Mouse (Mus musculus): Measurements from ENCODE around the gene Krt32. TPM values are rescaled to one million over a fixed set of nuclear protein-coding genes. Genes with fewer than 3 reads are reported as not detected.

Krt32 gene
- total RNA-seq, 2 experiments from 2014 or later: not detected

GRCm38 (mm10) chr11:100055686-100056655, 32.1 kb downstream of the Krt32 start:
- ATAC-seq (replicated peaks; ENCODE audit: low FRiP score, poor library complexity, severe bottlenecking): no peak

DNA sequence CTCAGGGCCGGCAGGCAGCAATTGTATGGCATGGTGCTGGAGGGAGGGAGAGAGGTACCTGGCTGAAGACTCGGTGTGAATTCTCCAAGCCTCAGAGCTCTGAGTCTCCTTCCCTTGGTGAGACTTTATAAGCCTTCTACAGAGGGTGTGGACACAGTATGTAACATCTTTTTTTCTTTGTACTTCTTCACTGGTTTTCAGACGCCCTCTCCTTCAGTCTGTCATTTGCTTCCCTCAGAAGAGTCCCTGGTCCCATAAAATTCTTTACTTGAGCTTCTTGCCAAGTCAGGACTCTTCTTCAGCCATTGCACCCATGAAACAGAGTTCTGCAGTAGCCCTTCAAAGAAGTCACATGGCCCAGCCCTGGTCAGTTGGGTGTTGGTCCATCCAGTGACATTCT, 37.6 kb downstream of the Krt32 start, which contains the start of gene Krt31:
TSS of gene Krt31 (minus strand) at position 101 of the 400 bp plus-strand sequence.
- no peak for ATAC-seq (replicated peaks; ENCODE audit: low FRiP score, poor library complexity, severe bottlenecking)

GRCm38 (mm10) chr11:100047193-100047592, 40.8 kb downstream of the Krt32 start:
- ATAC-seq (replicated peaks; ENCODE audit: low FRiP score, poor library complexity, severe bottlenecking): no peak

DNA sequence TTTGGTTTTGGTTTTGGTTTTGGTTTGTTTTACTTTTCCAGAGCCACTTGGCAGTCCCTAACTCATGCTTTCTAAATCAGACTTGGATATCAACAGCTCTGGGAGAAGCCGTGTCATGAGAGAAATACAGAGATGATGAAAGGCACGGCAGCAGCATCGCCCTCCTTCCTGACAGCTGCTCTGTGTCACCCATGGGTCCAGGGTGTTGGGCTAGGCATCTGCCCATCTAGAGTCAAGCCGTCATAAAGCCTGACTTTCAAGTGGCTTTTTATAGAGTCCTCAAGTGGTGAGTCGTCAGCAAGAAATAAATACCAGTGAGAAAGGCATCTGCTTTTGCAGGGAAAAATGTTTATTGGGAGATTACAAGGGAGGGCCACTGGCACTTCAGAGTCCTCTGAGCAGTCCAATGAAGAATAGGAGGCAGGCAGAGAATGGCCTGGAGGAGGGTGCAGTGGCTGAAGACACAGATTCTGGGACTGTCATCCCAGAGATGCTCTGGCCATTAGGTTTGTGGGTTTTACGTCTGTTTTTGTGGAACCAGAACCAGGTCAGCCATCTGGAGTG, 41.6 kb downstream of the Krt32 start:
- ATAC-seq (replicated peaks; ENCODE audit: low FRiP score, poor library complexity, severe bottlenecking): no peak

DNA sequence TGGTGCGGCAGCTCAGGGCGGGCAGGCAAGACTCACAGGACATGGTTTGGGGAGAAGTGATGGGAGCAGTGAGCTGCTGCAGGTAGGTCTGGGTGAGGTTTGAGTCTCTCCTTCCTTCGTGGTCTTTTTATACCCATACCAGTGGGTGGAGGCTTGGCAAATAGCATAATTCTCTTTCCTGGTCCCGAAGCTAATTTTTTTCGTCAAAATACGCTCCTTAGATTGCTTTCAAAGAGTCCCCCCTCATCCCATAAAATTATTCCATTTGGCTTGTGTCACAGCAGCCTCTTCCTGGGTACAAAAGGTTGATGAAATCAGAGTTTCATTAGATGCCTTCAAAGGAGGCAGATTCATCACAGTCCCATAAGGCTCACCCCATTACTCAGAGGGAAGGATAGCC, 46.6 kb downstream of the Krt32 start, which contains the start of gene Krt34:
TSS of gene Krt34 (minus strand) at position 101 of the 400 bp plus-strand sequence.
- ATAC-seq (replicated peaks; ENCODE audit: low FRiP score, poor library complexity, severe bottlenecking): no peak

Other genes starting within 250 kb of the Krt32 start
- gene Krtap4-16, start 236.6 kb downstream of the Krt32 start, total RNA-seq (2015; ENCODE audit: low replicate concordance): not detected in 2 replicates
- gene Krtap4-16, start 236.6 kb downstream of the Krt32 start, total RNA-seq (2017; ENCODE audit: low replicate concordance): not detected in 2 replicates
- gene Gm11568, start 230.3 kb downstream of the Krt32 start, total RNA-seq (2015; ENCODE audit: low replicate concordance): not detected in 2 replicates
- not detected in 2 replicates for gene Gm11568, start 230.3 kb downstream of the Krt32 start, total RNA-seq (2017; ENCODE audit: low replicate concordance)
- gene Gm11559, start 223.8 kb downstream of the Krt32 start, total RNA-seq (2015; ENCODE audit: low replicate concordance): not detected in 2 replicates
- 1.3 TPM in 1 of 2 replicates, not detected in the other for gene Gm11559, start 223.8 kb downstream of the Krt32 start, total RNA-seq (2017; ENCODE audit: low replicate concordance)
- gene Krtap9-1, start 214.8 kb downstream of the Krt32 start, total RNA-seq (2015; ENCODE audit: low replicate concordance): not detected in 2 replicates
- gene Krtap9-1, start 214.8 kb downstream of the Krt32 start, total RNA-seq (2017; ENCODE audit: low replicate concordance): not detected in 2 replicates
- not detected in 2 replicates for gene Gm11567, start 209.0 kb downstream of the Krt32 start, total RNA-seq (2015; ENCODE audit: low replicate concordance)
- gene Gm11567, start 209.0 kb downstream of the Krt32 start, total RNA-seq (2017; ENCODE audit: low replicate concordance): not detected in 2 replicates
- not detected in 2 replicates for gene Krtap31-1, start 180.3 kb downstream of the Krt32 start, total RNA-seq (2015; ENCODE audit: low replicate concordance)
- gene Krtap31-1, start 180.3 kb downstream of the Krt32 start, total RNA-seq (2017; ENCODE audit: low replicate concordance): not detected in 2 replicates
- gene Gm11565, start 173.5 kb downstream of the Krt32 start, total RNA-seq (2015; ENCODE audit: low replicate concordance): not detected in 2 replicates
- gene Gm11565, start 173.5 kb downstream of the Krt32 start, total RNA-seq (2017; ENCODE audit: low replicate concordance): not detected in 2 replicates
- not detected in 2 replicates for gene Krtap31-2, start 151.9 kb downstream of the Krt32 start, total RNA-seq (2015; ENCODE audit: low replicate concordance)
- not detected in 2 replicates for gene Krtap31-2, start 151.9 kb downstream of the Krt32 start, total RNA-seq (2017; ENCODE audit: low replicate concordance)
- not detected in 2 replicates for gene Krtap9-5, start 139.8 kb downstream of the Krt32 start, total RNA-seq (2015; ENCODE audit: low replicate concordance)
- gene Krtap9-5, start 139.8 kb downstream of the Krt32 start, total RNA-seq (2017; ENCODE audit: low replicate concordance): not detected in 2 replicates
- not detected in 2 replicates for gene Krtap29-1, start 109.2 kb downstream of the Krt32 start, total RNA-seq (2015; ENCODE audit: low replicate concordance)
- not detected in 2 replicates for gene Krtap29-1, start 109.2 kb downstream of the Krt32 start, total RNA-seq (2017; ENCODE audit: low replicate concordance)
- not detected in 2 replicates for gene Krtap16-1, start 101.6 kb downstream of the Krt32 start, total RNA-seq (2015; ENCODE audit: low replicate concordance)
- gene Krtap16-1, start 101.6 kb downstream of the Krt32 start, total RNA-seq (2017; ENCODE audit: low replicate concordance): not detected in 2 replicates
- gene Krtap17-1, start 94.2 kb downstream of the Krt32 start, total RNA-seq (2015; ENCODE audit: low replicate concordance): not detected in 2 replicates
- gene Krtap17-1, start 94.2 kb downstream of the Krt32 start, total RNA-seq (2017; ENCODE audit: low replicate concordance): not detected in 2 replicates
- gene Krt33a, start 72.0 kb downstream of the Krt32 start, total RNA-seq (2015; ENCODE audit: low replicate concordance): not detected in 2 replicates
- not detected in 2 replicates for gene Krt33a, start 72.0 kb downstream of the Krt32 start, total RNA-seq (2017; ENCODE audit: low replicate concordance)
- gene Krt33b, start 58.4 kb downstream of the Krt32 start, total RNA-seq (2015; ENCODE audit: low replicate concordance): not detected in 2 replicates
- gene Krt33b, start 58.4 kb downstream of the Krt32 start, total RNA-seq (2017; ENCODE audit: low replicate concordance): not detected in 2 replicates
- not detected in 2 replicates for gene Krt34, start 46.7 kb downstream of the Krt32 start, total RNA-seq (2015; ENCODE audit: low replicate concordance)
- not detected in 2 replicates for gene Krt34, start 46.7 kb downstream of the Krt32 start, total RNA-seq (2017; ENCODE audit: low replicate concordance)
- gene Krt31, start 37.7 kb downstream of the Krt32 start, total RNA-seq (2015; ENCODE audit: low replicate concordance): not detected in 2 replicates
- not detected in 2 replicates for gene Krt31, start 37.7 kb downstream of the Krt32 start, total RNA-seq (2017; ENCODE audit: low replicate concordance)
- gene Krt35, start 8.0 kb upstream of the Krt32 start, total RNA-seq (2015; ENCODE audit: low replicate concordance): not detected in 2 replicates
- not detected in 2 replicates for gene Krt35, start 8.0 kb upstream of the Krt32 start, total RNA-seq (2017; ENCODE audit: low replicate concordance)
- gene Krt36, start 17.4 kb upstream of the Krt32 start, total RNA-seq (2015; ENCODE audit: low replicate concordance): not detected in 2 replicates
- gene Krt36, start 17.4 kb upstream of the Krt32 start, total RNA-seq (2017; ENCODE audit: low replicate concordance): not detected in 2 replicates
- gene Krt13, start 33.3 kb upstream of the Krt32 start, total RNA-seq (2015; ENCODE audit: low replicate concordance): not detected in 2 replicates
- not detected in 2 replicates for gene Krt13, start 33.3 kb upstream of the Krt32 start, total RNA-seq (2017; ENCODE audit: low replicate concordance)
- not detected in 2 replicates for gene Krt15, start 47.7 kb upstream of the Krt32 start, total RNA-seq (2015; ENCODE audit: low replicate concordance)
- gene Krt15, start 47.7 kb upstream of the Krt32 start, total RNA-seq (2017; ENCODE audit: low replicate concordance): not detected in 2 replicates
- not detected in 2 replicates for gene Krt19, start 60.4 kb upstream of the Krt32 start, total RNA-seq (2015; ENCODE audit: low replicate concordance)
- not detected in 2 replicates for gene Krt19, start 60.4 kb upstream of the Krt32 start, total RNA-seq (2017; ENCODE audit: low replicate concordance)
- gene Krt9, start 105.0 kb upstream of the Krt32 start, total RNA-seq (2015; ENCODE audit: low replicate concordance): not detected in 2 replicates
- gene Krt9, start 105.0 kb upstream of the Krt32 start, total RNA-seq (2017; ENCODE audit: low replicate concordance): 0.28 TPM in 1 of 2 replicates, not detected in the other
- gene Krt14, start 119.3 kb upstream of the Krt32 start, total RNA-seq (2015; ENCODE audit: low replicate concordance): not detected in 2 replicates
- not detected in 2 replicates for gene Krt14, start 119.3 kb upstream of the Krt32 start, total RNA-seq (2017; ENCODE audit: low replicate concordance)
- not detected in 2 replicates for gene Krt16, start 160.7 kb upstream of the Krt32 start, total RNA-seq (2015; ENCODE audit: low replicate concordance)
- not detected in 2 replicates for gene Krt16, start 160.7 kb upstream of the Krt32 start, total RNA-seq (2017; ENCODE audit: low replicate concordance)
- not detected in 2 replicates for gene Krt17, start 172.8 kb upstream of the Krt32 start, total RNA-seq (2015; ENCODE audit: low replicate concordance)
- not detected in 2 replicates for gene Krt17, start 172.8 kb upstream of the Krt32 start, total RNA-seq (2017; ENCODE audit: low replicate concordance)
- gene Krt42, start 181.6 kb upstream of the Krt32 start, total RNA-seq (2015; ENCODE audit: low replicate concordance): not detected in 2 replicates
- not detected in 2 replicates for gene Krt42, start 181.6 kb upstream of the Krt32 start, total RNA-seq (2017; ENCODE audit: low replicate concordance)
- gene Eif1, start 231.7 kb upstream of the Krt32 start, total RNA-seq (2015; ENCODE audit: low replicate concordance): 580 and 688 TPM in 2 replicates
- 168 and 350 TPM in 2 replicates for gene Eif1, start 231.7 kb upstream of the Krt32 start, total RNA-seq (2017; ENCODE audit: low replicate concordance)
- gene Gast, start 246.2 kb upstream of the Krt32 start, total RNA-seq (2015; ENCODE audit: low replicate concordance): not detected in 2 replicates
- not detected in 2 replicates for gene Gast, start 246.2 kb upstream of the Krt32 start, total RNA-seq (2017; ENCODE audit: low replicate concordance)

Measured in erythroblast, adult 5-6 weeks (primary cell).